Mouse (Mus musculus) E14TG2a.4 (cell line): ENCODE data around the gene Ssu2.

ENCODE experiments used
- CTCF ChIP-seq: conservative IDR thresholded peaks from 2 replicates; pipeline ENCODE4 v1.5.1; 2014; ENCODE audit warnings: low read length
- NANOG ChIP-seq: IDR thresholded peaks from 2 replicates; pipeline ENCODE4 v1.6.1; 2014; ENCODE audit warnings: borderline replicate concordance, low read length, mixed read lengths

DNA sequence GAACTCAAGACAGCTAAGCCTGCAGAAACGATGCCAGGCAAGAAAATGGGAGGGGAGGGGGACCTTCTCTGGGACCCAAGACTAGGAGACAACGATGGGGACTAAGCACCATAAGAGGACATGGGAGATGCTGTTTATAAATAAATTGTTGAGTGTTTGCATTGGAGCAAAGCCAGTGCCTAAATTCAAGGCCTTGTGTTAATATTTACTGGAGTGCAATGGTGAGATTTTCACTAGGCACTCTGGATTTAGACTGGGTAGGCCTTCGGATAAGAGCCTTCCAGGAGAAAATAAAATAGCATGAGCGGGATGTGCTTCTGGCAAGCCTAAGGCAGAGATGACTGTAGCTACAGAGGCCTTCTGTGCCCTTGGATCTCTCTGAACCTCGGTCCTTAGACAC lies 64.9 kb downstream of the Ssu2 start:
- TF ChIP-seq CTCF (no peak), NANOG (no peak)
